Mouse (Mus musculus) testis, postnatal 14 days (tissue): Measurements from ENCODE around the gene Grk2.

Experiments used
- DNase-seq: peaks from one replicate; pipeline ENCODE4 v3.0.0; 2021; ENCODE audit warnings: low spot score

The Grk2 gene

DNA sequence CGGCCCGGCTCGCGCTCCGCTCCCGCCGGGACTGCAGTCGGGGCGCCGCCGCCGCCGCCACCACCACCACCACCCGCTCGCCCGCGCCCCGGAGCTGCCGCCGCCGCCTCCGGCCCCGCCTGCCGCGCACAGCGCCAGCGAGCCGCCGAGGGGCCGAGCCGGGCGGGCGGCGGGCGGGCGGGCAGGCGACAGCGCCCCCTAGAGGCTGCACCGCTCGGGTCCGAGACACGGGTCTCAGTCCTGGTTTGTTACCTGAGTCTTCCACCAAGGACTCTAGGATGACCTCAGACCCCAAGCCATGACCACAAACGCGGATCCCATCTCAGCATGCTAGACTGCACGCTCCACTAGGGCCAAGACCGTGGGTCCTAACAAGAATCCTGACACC lies at the start of gene Grk2:
TSS of gene Grk2 (minus strand) at position 33 of the 388 bp plus-strand sequence.
- peak; percentile 81 for DNase-seq

DNA sequence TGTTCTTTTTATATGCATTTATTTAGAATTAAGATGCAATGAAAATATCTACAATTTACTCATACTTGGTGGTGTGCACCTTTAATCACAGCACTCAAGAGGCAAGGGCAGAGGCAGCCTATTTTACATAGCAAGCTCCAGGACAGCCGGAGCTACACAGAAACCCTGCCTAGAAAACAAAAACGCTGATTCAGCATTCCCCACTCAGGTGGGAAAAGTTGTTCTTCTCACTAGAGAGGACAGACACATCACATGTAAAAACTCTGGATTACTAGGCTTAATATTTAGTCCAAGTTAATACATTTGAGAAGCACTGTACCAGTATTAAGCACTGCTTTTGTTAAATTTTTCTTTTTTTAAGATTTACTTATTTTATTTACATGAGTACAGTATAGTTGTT lies 43.4 kb upstream of the Grk2 start:
- DNase-seq = no peak

DNA sequence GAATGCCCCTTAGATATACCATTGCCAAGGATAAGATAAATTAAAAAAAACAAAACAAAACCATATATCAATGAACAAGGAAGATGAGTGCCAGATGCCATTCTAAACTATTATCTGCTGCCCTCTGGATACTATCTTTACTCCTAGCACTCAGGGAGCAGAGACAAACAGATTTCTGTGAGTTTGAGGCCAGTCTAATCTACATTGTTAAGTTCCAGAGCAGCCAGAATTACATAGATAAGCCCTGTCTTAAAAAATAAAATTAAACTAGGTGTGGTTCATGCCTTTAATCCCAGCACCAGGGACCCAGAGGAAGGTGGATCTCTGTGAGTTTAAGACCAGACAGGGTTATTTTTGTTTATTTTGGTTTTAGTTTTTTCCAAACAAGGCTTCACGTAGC lies 40.5 kb upstream of the Grk2 start:
- no peak for DNase-seq

DNA sequence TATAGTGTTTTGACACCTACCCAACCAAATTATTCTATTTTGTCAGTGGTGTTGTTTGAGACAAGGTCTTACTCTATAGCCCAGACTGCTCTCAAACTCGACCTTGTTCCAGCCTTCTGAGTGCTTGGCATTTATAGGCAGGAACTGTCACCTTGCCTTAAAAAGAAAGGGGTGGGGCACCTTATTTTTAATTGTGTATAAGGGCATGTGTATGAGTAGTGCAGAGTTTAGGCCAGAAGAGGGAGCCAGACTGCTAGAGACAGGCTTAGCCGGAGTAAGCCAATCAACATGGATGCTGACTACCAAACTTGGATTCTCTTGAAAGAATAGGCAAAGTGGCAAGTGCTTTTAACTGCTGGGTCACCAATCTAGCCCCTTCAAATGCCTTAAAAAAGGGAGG lies 32.1 kb upstream of the Grk2 start:
- no peak for DNase-seq

DNA sequence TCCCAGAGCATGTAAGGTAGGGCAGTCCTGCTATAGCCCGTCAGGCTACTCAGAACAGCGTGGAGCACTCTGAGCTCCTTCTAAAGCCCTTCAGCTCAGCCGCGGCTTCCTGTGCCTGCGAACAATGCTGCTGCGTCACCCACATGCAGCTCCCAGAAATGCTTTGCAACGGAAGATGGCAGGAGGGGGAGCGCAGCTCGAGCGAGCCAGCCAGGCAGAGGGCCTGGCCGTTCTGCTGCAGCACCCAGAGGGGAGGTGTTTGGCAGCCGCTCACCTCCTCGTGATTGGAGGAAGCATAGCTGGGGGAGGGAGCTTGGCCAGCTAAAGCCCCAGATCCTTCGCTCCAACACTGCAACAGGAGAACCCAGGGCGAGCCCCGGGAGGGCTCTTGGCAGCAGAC lies 27.8 kb upstream of the Grk2 start:
- DNase-seq = peak; percentile 90

DNA sequence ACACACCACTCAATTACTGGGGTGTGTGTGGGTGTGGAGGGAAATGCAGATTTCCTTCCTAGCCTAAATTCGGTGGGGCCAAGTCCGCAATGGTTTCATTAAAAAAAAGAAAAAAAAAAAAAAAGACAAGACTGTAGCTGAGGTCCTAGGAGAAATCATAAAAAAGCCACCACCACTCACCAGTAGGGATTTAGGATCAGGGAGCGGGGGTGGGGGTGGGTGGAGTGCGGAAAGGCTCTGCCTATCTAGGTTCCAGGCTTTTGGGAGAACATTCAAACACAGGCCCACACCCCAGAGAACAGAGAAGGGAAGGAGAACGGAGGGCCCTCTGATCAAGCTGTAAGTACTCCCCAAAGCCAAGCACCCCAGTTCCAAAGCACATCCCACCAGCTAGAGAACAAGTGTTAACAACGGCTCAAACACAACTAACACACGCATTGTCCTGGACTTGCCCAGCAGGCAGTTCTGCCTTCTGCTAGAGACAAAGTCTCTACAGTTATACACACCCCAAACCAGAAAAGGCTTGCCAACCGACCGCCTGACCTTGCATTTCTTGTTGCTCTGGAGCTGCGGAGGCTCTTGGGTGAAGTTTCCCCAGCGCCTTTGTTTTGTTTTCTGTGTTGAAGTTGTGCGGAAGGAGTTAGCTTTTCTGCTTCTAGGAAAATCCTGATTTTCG lies 27.2 kb upstream of the Grk2 start:
- no peak for DNase-seq

DNA sequence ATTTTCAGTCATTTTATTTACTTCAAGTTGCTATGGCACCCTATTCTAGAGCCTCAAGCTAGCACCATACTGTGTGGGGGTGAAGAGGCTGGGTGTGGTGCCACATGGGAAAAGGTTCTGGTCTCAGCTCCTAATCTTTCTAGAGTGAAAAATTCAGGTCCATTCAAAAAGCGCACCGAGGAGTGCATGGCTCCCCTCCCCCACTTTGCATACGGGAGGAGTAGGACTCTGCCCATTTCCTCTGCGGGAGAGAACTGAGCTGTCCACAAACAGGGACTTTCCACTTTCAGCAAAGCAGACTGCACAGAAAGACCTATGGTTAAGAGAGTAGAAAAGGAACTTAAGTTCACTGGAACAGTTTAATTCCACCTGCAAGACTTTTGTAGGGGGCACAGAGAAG lies 26.6 kb upstream of the Grk2 start:
- peak; percentile 21 for DNase-seq

DNA sequence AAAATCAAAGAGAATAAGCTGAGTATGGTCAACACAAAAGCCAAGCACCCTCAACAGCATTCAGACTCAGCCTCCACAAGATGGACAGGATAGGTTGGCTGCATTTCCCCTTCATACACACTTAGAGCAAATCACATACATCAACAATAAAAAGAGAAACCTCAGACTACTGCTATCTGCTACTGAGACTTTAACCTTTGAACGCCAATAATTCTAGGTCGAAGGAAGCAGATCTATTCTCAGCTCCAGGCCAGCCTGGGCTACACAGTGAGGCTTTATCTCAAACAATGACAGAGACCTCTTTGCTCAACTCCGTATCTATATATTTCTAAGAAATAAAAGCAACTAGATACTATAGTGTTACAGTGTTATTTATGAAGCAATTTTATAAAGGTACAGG lies 25.3 kb upstream of the Grk2 start:
- DNase-seq = no peak

DNA sequence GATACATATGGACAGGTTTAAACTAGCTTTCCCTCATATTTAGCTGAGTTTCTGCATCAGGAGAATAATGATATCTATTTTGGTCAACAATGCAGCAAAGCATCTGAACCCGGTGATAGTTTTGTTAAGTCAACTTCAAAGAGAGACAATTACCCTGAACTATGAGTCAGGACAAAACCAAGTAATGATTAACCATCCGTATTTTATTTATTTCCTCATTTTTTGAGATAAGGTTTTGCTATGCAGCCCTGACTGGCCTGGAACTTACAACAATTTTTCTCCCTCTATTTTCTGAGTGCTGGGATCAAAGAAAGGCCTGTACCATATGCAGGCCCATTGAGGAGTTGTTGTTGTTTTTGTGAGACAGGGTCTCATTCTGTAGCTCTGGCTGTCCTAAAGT lies 24.6 kb upstream of the Grk2 start:
- no peak for DNase-seq

DNA sequence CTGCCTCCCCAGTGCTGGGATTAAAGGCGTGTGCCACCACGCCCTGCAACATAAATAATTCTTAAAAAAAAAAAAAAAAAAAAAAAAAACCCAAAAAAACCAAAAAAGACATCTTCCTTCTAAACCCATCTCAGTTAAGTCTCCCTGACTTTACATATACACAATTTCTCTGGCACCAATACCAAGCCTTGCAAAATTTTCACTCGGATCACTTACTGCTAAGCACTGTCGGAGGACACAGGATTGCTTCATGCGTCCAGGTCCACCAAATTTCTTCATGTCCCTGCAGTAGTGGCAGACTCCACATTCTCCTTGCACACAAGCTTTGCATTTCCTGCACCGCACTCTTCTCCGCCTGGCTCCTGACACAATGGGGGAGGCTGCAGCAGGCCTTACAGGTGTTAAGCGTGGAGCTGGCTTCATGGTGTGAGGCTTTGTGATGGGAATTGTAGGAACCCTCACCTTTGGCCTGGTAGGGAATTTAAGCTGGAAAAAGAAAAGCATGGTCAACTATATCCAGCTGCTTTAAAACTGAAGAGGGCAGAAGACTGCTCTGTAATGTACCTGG lies 22.8 kb upstream of the Grk2 start:
- DNase-seq = no peak

DNA sequence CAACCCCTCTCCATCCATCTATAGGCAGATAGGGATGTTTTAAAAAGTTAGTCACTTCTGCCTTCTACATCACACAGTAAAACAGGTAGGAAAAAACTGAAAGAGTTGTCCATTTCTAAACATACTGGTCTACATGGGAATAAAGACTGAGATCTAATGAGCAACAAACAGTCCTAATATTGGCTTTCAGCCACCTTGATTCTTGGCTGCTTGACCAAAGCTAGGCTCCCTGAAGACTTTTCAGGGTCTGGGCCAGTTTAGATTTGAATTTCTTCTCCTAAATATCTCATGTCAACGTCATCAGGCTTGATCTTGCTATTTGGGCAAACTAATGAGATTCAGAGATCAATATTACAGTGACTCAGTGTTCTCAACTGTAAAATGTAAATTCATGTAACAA lies 20.9 kb upstream of the Grk2 start:
- no peak for DNase-seq

DNA sequence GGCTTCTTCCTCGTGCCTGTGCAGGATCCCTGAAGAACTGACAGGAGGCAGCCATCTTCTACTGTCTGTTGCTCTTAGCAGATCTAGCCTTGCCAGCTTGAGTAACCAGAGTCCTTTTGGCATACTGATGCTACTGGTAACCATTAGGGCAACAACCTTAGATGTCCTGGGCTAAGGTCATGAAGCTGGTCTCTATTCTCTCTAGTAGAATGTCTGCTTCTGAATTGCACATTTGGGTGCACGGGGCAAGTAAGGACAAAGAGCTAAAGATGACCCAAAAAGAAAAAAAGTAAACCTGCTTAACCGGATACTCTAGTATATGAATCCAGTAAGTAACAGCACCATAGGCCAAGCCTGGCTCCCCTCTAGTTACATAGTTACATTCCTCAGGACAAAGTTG lies 20.1 kb upstream of the Grk2 start:
- no peak for DNase-seq

DNA sequence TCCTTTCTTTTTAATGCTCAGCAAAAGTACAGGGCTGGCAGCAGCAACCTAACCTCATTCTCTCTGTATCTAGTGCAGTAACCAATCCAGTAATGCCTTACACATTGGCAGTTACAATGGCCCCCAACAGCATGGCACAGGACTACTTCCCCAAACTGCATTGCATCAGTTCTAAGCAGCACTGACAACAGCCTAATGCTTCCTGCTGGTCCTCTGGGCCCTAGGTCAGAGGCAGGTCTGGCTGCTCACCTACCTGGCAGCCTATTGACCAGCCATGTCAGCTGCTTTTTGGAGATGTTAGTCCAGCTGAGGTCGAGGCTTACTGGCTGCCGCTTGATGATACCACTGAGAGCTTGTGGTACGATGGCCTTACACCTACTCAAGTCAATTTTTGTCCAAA lies 16.1 kb upstream of the Grk2 start:
- no peak for DNase-seq

DNA sequence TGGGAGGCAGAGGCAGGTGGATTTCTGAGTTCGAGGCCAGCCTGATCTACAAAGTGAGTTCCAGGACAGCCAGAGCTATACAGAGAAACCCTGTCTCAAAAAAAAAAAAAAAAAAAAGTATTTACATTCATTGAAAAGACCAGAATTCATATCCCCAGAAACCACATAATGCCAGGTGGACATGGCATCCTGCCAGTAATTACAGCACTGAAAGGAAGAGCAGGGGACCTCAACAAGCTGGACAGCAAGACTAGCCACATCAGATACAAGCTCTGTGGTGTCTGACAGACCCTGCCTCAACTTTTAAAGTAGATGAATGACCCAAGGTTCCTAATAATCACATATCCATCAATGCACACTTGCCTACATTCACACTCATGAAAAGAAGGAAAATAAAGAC lies 15.6 kb upstream of the Grk2 start:
- DNase-seq = no peak

DNA sequence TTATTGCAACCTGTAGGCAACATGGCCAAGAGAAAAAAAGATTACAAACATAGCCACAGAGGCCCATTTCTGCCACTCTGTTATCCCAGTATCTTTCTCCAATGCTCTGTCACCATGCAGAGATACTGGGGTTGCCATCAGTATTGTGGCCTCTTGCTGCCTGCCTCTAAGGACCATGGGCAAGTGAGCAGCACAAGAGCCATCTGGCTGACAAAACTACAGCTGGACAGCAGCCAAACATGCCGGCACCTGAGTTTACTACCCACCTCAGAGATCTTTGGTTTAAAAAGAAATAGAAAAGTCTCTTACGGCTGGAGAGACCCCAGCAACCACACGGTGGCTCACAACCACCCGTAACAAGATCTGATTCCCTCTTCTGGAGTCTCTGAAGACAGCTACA lies 13.2 kb upstream of the Grk2 start:
- no peak for DNase-seq

DNA sequence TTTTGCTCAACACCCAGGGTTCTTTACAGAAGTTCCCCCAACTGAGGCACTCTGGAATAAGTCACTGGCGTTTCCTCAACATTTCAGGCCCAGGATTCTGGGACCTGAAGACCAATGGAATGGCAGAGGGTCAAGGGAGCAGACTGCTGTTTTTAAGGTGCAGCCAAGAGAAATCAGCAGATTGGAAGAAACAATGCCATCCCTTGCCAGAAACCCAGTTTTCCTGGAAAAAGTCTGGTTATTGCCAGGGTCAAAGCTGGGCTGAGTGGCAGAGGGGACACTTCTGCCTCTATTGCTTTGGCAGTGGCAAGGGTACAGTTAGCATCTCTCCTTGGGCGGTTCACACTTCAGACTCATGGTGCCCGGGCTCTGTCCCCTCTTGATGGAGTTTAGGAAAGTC lies 11.2 kb upstream of the Grk2 start:
- DNase-seq = no peak

DNA sequence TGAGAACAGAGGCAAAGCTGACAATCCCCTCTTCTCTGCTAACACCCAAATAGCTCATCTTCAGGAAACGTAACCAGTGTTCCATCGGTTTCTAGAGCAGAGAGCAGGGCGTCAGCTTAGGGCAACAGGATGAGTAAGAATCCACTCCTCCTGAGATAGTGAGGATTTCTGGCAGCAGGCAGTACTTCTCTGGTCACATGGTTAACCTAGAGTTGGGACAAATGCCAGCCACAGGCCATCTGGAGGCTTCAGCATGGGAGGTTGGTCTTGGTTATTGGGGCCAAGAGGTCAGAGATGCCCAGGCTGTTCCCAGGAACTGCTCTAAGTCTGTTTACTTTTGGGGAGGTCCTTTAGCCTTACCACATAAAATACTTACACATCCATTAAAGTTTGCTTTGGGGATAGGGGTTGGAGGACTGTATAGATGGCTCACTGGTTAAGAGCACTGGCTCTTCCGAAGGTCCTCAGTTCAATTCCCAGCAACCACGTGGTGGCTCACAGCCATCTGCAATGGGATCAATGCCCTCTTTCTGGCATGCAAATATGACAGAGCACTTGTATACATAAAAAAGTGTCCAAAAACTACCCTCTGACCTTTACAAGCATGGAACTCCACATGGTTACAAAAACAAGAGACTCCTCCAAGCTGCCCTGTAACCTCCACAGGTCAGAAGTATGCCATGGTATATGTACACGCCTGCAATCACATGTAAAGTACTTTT lies 9.4 kb upstream of the Grk2 start:
- no peak for DNase-seq

DNA sequence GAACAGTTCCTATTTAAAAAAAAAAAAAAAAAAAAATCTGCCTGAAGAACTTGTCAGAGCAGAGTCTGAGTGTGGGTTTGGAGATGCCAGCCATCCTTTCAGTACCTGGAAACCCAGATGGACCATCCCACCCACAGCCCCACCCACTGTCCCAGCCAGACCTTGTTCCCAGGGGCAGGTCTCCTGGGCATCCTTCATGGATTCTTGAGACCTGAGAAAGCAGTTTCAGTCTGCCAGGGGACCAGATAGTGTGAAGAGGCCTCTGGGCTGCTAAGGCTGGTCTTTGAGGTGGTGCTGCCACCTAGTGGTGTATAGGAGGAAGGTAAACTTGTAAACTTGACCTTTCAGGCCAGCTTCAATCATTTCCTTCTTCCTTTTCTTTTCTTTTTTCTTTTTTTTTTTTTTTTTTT lies 3.8 kb upstream of the Grk2 start:
- peak; percentile 46 for DNase-seq

DNA sequence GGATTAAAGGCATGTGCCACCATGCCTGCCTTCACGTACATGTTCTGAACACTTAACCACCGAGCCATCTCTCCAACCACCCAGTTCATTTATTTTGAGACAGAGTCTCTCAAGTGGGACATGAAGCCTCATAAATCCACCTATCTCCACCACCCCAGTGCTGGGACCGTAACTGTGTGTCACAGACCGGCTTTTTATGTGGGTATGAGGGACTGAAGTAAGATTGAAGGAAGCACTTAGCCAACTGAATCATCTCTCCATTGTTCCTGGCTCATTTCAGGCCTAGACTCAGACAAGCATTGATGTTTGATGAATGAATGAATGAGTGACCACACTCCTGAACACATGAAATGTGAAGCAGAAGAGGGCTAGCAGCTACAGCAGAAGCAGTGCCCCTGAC lies 3.3 kb upstream of the Grk2 start:
- no peak for DNase-seq

DNA sequence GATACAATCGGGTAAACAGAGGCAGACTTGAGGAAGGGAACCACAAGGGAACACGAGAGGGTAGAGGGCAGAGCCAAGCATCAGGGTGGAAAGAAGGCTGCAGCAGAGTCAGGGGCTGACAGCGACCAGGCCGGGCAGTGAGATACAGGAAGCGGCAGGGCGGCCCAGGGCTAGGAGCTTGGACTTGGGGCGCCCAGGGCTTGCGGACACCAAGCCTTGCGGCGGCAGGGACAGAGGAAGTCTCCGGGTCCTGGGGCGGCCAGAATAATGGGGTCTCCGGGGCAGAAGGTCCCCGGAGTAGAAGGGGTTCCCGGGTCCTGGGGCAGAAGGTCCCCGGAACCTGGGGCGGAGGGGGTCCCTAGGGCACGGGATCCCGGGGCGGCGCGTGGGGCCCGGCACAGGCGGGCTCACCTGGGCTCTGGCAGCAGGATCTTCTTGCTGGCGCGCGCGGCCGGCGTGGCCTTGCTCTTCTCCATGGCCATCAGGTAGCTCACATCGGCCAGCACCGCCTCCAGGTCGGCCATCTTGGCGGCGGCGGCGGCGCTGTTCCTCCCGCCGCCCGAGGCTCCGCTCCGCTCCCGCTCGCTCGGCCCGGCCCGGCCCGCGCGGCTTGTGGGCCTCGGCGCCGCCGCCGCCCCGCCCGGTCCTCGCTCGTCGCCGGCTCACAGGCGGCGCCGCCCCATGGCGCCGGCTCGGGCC lies 382 bp downstream of the Grk2 start:
- DNase-seq = peak; percentile 71

DNA sequence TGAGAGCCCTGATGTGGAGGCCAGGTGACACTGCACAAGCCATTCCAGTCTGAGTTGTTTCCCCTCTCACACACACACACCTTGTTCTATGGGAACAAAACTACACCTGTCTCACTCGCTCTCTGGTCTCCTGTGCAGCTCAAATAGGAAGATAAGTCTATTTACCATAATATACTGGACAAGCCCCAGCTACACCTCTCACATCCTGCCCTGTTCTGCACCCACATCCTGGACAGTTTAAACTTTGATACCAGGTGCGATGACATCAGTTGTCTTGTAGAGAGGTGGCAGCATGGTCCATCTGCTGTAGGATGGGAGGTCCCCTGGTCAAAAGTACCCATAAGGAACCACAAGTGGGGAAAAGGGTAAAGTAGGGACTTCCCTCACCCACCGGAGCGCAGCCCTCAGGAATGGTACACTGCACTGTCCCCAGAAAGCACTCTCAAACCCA lies 1.1 kb downstream of the Grk2 start:
- no peak for DNase-seq

DNA sequence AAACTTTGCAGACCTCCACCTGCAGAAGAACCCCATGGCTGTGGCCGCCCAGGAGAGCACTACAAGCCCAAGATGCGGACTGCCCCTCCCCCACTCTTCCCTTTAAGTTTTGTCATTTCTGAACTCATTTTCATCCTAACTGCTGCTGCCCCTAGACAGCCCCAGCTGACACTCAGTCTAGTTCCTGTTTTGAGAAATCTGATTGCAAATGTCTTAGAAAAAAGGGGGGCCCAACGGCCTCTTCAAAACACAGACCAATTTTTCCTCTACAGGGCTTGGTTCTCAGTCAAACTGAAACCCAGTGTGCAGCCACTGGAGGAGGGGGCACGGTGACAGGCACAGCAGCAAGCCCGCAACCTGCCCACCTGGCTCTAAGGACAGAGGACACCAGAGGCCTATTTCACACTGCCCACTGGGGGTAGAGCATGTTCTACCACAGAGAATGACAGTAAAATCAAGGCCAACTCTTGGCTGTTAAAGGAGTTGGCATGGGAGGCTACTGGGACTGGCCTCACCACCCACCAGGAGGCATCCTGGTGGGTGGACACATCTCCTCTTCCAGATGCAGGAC lies 1.7 kb downstream of the Grk2 start:
- DNase-seq = no peak

DNA sequence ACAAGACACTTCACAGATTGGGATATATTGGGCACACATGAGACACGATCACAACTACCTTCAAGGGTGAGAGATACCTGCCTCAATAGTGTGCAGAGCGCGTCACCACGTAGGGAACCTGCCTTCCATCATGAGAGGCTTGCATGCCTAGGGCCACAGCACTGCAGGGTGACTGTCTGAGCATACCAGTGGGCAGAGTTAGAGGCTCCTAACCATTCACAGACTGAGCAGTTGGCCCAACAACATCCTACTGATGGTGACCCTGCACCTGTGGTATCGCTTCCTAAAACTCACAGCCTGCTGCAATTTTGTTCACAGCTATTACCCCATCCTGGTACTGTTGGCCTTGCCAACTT lies 2.4 kb downstream of the Grk2 start:
- no peak for DNase-seq
